Mouse (Mus musculus): ENCODE data around the gene Iqsec2. TPM values are rescaled to one million over a fixed set of nuclear protein-coding genes. Genes with fewer than 3 reads are reported as not detected.

Gene Iqsec2
- polyA plus RNA-seq, 1 experiment from 2014 or later = 4.2 TPM

DNA sequence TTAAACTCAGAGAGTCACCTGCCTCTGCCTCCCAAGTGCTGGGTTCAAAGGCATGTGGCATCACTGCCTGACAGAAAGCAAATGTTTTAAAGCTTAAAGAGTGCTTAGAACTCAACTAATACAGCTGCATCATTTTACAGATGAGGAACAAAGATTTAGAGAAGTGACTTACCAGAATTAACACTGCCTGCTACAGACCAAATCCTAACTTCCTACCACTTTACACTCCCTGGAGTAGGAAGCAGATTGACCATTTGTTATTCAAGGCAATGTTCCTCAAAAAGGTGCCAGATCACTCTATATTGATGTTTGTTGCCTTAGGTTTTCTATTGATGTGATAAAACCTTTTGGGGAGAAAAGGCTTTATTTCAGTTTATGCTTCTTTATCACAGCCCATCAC lies 20.0 kb downstream of the Iqsec2 start:
- no peak overlapping the region for H3K4me2 ChIP-seq
- no peaks in the 10 kb centered on the region for H3K36me3 ChIP-seq (ENCODE audit: insufficient read depth)
- H3K9me3 ChIP-seq (ENCODE audit: low read depth, low read length) = no peaks in the 10 kb centered on the region
- no peak overlapping the region for H3K4me3 ChIP-seq (ENCODE audit: low read depth, low read length)
- no peaks in the 10 kb centered on the region for H3K4me1 ChIP-seq (ENCODE audit: insufficient read depth)
- H3K27me3 ChIP-seq (ENCODE audit: insufficient read depth, low read length) = no peaks in the 10 kb centered on the region; the same call in 1 of the 2 replicates
- TF ChIP-seq CTCF (IDR thresholded peaks at IDR 0.05; ENCODE audit: low read depth) = no peak
- ATAC-seq (ENCODE audit: insufficient read depth) (no peak), DNase-seq (no peak)
- no peak overlapping the region for H3K27ac ChIP-seq (ENCODE audit: low read depth)
- H3K9ac ChIP-seq = no peak overlapping the region

DNA sequence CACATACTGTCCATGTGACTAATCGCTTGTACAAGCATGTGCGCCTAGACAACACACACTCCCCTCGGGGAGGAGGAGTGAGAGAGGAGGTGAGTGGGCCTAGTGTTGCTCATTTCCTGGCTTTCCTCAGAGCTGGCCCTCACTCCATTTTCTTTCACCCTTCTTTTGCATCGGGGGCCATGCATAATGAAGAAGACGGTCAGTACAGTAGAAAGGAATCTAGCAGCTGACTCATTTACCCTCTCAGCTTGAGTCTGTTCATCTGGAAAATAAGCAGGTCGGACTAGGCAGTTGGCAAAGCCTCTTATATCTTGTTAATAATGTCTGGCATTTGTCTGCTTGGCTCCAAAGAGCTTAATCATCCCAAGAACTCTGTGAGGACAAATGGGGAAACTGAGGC lies 22.1 kb downstream of the Iqsec2 start:
- TF ChIP-seq CTCF (IDR thresholded peaks at IDR 0.05; ENCODE audit: low read depth) = no peak
- 75% methylated on average over 6 of the region's 6 CpGs for WGBS

DNA sequence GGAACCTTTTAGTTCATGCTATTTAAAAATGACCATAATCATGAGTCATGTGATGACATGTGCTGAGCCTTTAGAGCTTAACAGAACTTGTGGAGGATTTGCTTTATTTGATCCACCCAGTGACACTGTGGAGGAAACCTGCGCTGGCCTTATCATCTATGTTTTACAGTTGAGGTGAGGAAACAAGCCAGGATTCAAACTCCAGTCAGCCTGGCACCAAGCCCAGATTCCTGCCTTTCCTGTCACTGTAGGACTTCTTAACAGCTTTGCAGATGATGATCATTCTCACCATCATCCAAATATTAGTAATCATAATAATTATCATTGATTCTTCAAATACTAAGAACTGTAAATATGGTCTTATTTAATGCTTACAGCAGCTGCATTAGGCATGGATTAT lies 24.5 kb downstream of the Iqsec2 start:
- Histone ChIP-seq H3K9ac (no peak overlapping the region), H3K27me3 (ENCODE audit: insufficient read depth, low read length) (no peaks in the 10 kb centered on the region; the same call in 1 of the 2 replicates), H3K4me1 (ENCODE audit: insufficient read depth) (no peaks in the 10 kb centered on the region), H3K36me3 (ENCODE audit: insufficient read depth) (no peaks in the 10 kb centered on the region), H3K27ac (ENCODE audit: low read depth) (no peak overlapping the region), H3K4me2 (no peak overlapping the region), H3K9me3 (ENCODE audit: low read depth, low read length) (no peaks in the 10 kb centered on the region), H3K4me3 (ENCODE audit: low read depth, low read length) (no peak overlapping the region)
- WGBS = 63% methylated on average over 1 of the region's 1 CpGs
- TF ChIP-seq CTCF (IDR thresholded peaks at IDR 0.05; ENCODE audit: low read depth) = no peak
- DNase-seq = peak; percentile 23
- ATAC-seq (ENCODE audit: insufficient read depth) = no peak

More for the DNA sequence above, 22.1 kb downstream of the Iqsec2 start:
- Histone ChIP-seq H3K4me1 (ENCODE audit: insufficient read depth) (no peaks in the 10 kb centered on the region), H3K4me3 (ENCODE audit: low read depth, low read length) (no peak overlapping the region), H3K9ac (no peak overlapping the region), H3K36me3 (ENCODE audit: insufficient read depth) (no peaks in the 10 kb centered on the region), H3K9me3 (ENCODE audit: low read depth, low read length) (no peaks in the 10 kb centered on the region), H3K27ac (ENCODE audit: low read depth) (no peak overlapping the region), H3K4me2 (no peak overlapping the region), H3K27me3 (ENCODE audit: insufficient read depth, low read length) (no peaks in the 10 kb centered on the region; the same call in 1 of the 2 replicates)
- DNase-seq = no peak
- ATAC-seq (ENCODE audit: insufficient read depth) = no peak

DNA sequence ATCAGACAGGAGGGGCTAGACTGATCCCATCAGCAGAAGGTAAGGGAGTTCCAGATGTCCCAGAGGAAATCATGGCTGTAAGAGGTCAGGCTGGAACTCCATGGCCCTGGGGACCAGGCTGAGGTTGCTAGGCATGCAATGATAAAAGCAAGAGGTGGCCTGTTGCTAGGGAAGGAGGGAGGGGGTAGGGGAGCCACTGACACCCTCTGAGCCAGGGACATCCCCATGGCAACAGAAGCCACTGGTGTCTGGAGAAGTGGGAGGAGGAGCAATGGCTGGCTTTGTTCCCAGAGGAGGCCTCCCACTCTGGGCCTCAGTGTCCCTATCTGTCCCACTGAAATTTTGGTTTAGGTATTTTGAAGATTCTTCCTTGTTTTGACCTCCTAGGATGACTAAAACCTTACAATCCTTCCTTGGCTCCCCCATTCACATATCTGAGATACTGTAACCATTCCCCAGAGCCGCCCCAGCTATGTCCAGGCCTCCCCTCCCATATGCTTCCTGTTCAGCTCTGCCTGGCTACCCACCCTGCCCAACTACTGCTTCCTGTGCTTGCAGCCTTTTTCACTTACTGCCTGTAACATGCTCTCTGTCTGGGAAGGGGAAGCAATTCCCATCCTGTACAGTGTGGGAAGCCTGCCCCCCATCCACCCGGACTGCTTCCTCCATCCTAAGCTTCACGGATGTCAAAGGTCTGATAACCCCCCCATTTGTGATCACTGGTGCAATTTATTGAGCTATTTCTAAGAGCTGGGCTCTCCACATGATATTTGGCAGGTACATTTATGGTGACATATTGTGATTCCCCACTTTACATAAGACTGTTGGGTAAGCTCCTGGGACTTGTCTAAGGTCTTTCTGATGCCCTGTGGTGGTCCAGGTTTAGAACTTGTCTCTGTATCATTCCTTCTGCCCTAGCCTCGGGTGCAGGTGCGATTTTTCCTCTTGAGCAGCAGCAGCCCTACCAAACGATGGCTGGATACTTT lies 27.3 kb downstream of the Iqsec2 start:
- H3K4me3 ChIP-seq (ENCODE audit: low read depth, low read length) = no peak overlapping the region
- DNase-seq (peak; percentile 55), ATAC-seq (ENCODE audit: insufficient read depth) (peak; percentile 79)
- no peaks in the 10 kb centered on the region for H3K4me1 ChIP-seq (ENCODE audit: insufficient read depth)
- no peaks in the 10 kb centered on the region for H3K36me3 ChIP-seq (ENCODE audit: insufficient read depth)
- WGBS = 60% methylated on average over 6 of the region's 6 CpGs
- no peak overlapping the region for H3K9ac ChIP-seq
- TF ChIP-seq CTCF (IDR thresholded peaks at IDR 0.05; ENCODE audit: low read depth) = no peak
- H3K9me3 ChIP-seq (ENCODE audit: low read depth, low read length) = no peaks in the 10 kb centered on the region
- no peaks in the 10 kb centered on the region; the same call in 1 of the 2 replicates for H3K27me3 ChIP-seq (ENCODE audit: insufficient read depth, low read length)
- no peak overlapping the region for H3K4me2 ChIP-seq
- H3K27ac ChIP-seq (ENCODE audit: low read depth) = no peak overlapping the region; the same call in 1 of the 2 replicates

DNA sequence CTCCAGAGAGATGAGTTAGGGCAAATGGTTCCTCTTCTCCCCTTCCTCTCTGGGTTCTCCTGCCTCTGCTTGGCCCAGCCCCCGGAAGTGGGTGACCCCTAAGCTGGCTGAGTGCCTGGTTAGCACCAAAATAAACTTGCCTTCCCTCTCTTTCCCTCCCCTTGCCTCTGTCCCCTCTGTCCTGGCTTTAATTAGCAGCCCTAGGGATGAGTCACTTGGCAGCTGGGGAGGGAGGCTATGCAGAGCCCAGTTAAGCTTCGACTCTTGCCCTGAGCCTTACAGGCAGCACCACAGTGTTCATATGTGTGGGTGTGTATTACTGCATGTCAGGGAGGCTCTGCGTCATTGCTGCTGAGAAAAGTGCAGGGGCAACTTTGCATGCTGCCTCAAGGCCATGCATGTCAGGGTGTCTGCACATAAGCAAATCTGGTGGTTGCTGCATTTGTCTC lies 28.4 kb downstream of the Iqsec2 start:
- H3K4me2 ChIP-seq = no peak overlapping the region
- H3K27me3 ChIP-seq (ENCODE audit: insufficient read depth, low read length) = 0 out of 2 replicates have a peak, but pooled peaks cover 2% of the 10 kb centered on the region
- no peak for TF ChIP-seq CTCF (IDR thresholded peaks at IDR 0.05; ENCODE audit: low read depth)
- H3K36me3 ChIP-seq (ENCODE audit: insufficient read depth) = no peaks in the 10 kb centered on the region
- WGBS = 25% methylated on average over 3 of the region's 3 CpGs
- no peaks in the 10 kb centered on the region for H3K9me3 ChIP-seq (ENCODE audit: low read depth, low read length)
- peak; percentile 65 for DNase-seq
- H3K4me3 ChIP-seq (ENCODE audit: low read depth, low read length) = no peak overlapping the region
- no peak overlapping the region for H3K9ac ChIP-seq
- H3K4me1 ChIP-seq (ENCODE audit: insufficient read depth) = no peaks in the 10 kb centered on the region
- ATAC-seq (ENCODE audit: insufficient read depth) = peak; percentile 73
- H3K27ac ChIP-seq (ENCODE audit: low read depth) = peak overlapping the region; percentile 50; the same call in 1 of the 2 replicates

DNA sequence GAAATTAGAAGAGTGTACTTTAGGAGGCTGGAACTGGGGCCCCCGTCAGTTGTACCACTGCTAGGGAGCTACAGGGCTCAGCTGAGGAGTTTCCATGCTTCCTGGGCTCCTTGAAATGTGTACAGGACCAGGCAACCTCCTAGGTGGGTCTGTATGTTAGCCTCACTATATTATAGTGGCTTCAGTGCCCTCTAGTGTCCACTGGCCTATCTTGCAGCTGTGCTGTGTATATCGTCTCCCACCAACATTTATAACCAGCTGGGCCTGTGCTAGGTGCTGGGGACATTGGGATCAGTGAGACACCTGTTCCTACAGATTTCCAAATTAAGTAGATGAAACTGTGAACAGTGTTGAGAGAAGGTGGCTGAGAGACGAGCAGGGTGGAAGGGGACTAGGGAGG lies 31.2 kb downstream of the Iqsec2 start:
- ATAC-seq (ENCODE audit: insufficient read depth) (no peak), DNase-seq (peak; percentile 78)
- Histone ChIP-seq H3K27me3 (ENCODE audit: insufficient read depth, low read length) (peaks cover 4% of the 10 kb centered on the region; the same call in 1 of the 2 replicates), H3K4me1 (ENCODE audit: insufficient read depth) (no peaks in the 10 kb centered on the region), H3K9ac (no peak overlapping the region), H3K36me3 (ENCODE audit: insufficient read depth) (no peaks in the 10 kb centered on the region), H3K27ac (ENCODE audit: low read depth) (no peak overlapping the region), H3K4me2 (no peak overlapping the region), H3K9me3 (ENCODE audit: low read depth, low read length) (no peaks in the 10 kb centered on the region), H3K4me3 (ENCODE audit: low read depth, low read length) (no peak overlapping the region)
- 23% methylated on average over 3 of the region's 3 CpGs for WGBS
- peak; percentile 66 for TF ChIP-seq CTCF (IDR thresholded peaks at IDR 0.05; ENCODE audit: low read depth)

DNA sequence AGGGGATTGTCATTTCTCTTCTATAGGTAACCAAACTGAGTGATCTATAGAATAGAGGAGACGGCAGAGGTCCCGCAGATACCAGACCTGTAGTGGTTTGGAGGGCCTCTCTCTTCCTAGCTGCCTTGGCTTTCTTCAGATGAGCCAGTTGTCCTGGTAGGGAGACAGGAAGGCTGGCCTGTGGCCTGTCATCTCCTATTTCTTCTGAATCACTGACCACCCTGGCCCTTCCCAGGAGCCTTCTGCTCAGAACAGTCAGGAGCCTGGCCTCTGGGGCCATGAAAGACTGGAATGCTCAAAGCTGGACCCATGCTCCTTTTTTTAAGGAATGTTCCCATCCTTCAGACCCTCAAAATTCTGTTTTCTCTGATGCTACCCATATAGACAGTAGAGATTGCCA lies 33.8 kb downstream of the Iqsec2 start:
- TF ChIP-seq CTCF (IDR thresholded peaks at IDR 0.05; ENCODE audit: low read depth) = no peak
- Histone ChIP-seq H3K9ac (no peak overlapping the region), H3K4me1 (ENCODE audit: insufficient read depth) (no peaks in the 10 kb centered on the region), H3K9me3 (ENCODE audit: low read depth, low read length) (no peaks in the 10 kb centered on the region), H3K27ac (ENCODE audit: low read depth) (no peak overlapping the region), H3K4me3 (ENCODE audit: low read depth, low read length) (no peak overlapping the region), H3K36me3 (ENCODE audit: insufficient read depth) (no peaks in the 10 kb centered on the region), H3K4me2 (no peak overlapping the region), H3K27me3 (ENCODE audit: insufficient read depth, low read length) (peaks cover 4% of the 10 kb centered on the region; the same call in 1 of the 2 replicates)
- WGBS = 97% methylated on average over 2 of the region's 2 CpGs
- DNase-seq = no peak
- ATAC-seq (ENCODE audit: insufficient read depth) = no peak

Measured in lung, embryonic 14.5 days (tissue).